Mouse (Mus musculus): ENCODE results near the gene Etv6. TPM values are rescaled to one million over a fixed set of nuclear protein-coding genes. Genes with fewer than 3 reads are reported as not detected.

Gene Etv6
- polyA plus RNA-seq, 1 experiment from 2014 or later: 20.0 TPM

DNA sequence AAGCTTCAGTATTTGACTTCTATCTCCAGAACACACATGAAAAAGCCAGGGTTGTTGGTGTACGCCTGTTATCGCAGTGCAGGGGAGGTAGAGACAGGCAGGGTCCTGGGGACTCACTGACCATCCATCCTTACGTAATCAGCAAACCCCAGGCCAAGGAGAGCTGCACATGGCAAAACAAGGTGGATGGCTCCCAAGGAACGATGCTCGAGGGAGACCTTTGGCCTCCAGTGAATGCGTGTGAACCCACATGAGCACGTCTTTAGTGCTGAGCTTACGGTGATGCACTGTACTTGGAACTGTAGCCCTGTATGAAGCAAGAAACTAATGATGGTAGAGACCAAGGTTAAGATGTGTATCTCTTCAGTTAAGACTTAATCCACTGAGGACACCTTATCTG lies 119.2 kb downstream of the Etv6 start:
- Histone ChIP-seq H3K9me3 (ENCODE audit: control insufficient read depth, low read length) (no peaks in the 10 kb centered on the region), H3K27me3 (ENCODE audit: control insufficient read depth, insufficient read depth, low read length) (no peaks in the 10 kb centered on the region), H3K9ac (ENCODE audit: low read length) (no peak overlapping the region), H3K4me3 (ENCODE audit: low read depth, low read length) (no peak overlapping the region), H3K27ac (replicated peaks; ENCODE audit: low read depth, low read length) (no peak overlapping the region), H3K4me2 (ENCODE audit: low read depth, severe bottlenecking) (no peak overlapping the region), H3K4me1 (ENCODE audit: control insufficient read depth, insufficient read depth, low read length) (peaks cover 3% of the 10 kb centered on the region; the same call in 1 of the 2 replicates), H3K36me3 (ENCODE audit: control insufficient read depth, insufficient read depth, low read length) (no peaks in the 10 kb centered on the region)
- ATAC-seq (ENCODE audit: insufficient number of reproducible peaks, low FRiP score, low TSS enrichment, low read depth) (no peak), DNase-seq (ENCODE audit: low spot score) (no peak)
- 92% methylated on average over 8 of the region's 8 CpGs for WGBS

- H3K9me3 ChIP-seq (ENCODE audit: control insufficient read depth, low read length): no peaks in the 10 kb centered on the region
- H3K4me1 ChIP-seq (ENCODE audit: control insufficient read depth, insufficient read depth, low read length): no peaks in the 10 kb centered on the region
- H3K4me3 ChIP-seq (ENCODE audit: low read depth, low read length): no peak overlapping the region
- WGBS: 41% methylated on average over 8 of the region's 8 CpGs
- H3K9ac ChIP-seq (ENCODE audit: low read length): no peak overlapping the region
- no peak overlapping the region for H3K4me2 ChIP-seq (ENCODE audit: low read depth, severe bottlenecking)
- H3K27me3 ChIP-seq (ENCODE audit: control insufficient read depth, insufficient read depth, low read length): no peaks in the 10 kb centered on the region
- DNase-seq (ENCODE audit: low spot score): no peak
- ATAC-seq (ENCODE audit: insufficient number of reproducible peaks, low FRiP score, low TSS enrichment, low read depth): no peak
- no peaks in the 10 kb centered on the region for H3K36me3 ChIP-seq (ENCODE audit: control insufficient read depth, insufficient read depth, low read length)
- no peak overlapping the region for H3K27ac ChIP-seq (replicated peaks; ENCODE audit: low read depth, low read length)
Observed at GRCm38 (mm10) chr6:134155900-134156623, 120.6 kb downstream of the Etv6 start.

- no peaks in the 10 kb centered on the region for H3K27me3 ChIP-seq (ENCODE audit: control insufficient read depth, insufficient read depth, low read length)
- H3K9me3 ChIP-seq (ENCODE audit: control insufficient read depth, low read length): no peaks in the 10 kb centered on the region
- no peak overlapping the region for H3K4me3 ChIP-seq (ENCODE audit: low read depth, low read length)
- no peak overlapping the region for H3K27ac ChIP-seq (replicated peaks; ENCODE audit: low read depth, low read length)
- H3K4me2 ChIP-seq (ENCODE audit: low read depth, severe bottlenecking): no peak overlapping the region
- no peaks in the 10 kb centered on the region for H3K4me1 ChIP-seq (ENCODE audit: control insufficient read depth, insufficient read depth, low read length)
- no peak for DNase-seq (ENCODE audit: low spot score)
- H3K9ac ChIP-seq (ENCODE audit: low read length): no peak overlapping the region
- WGBS: 65% methylated on average over 6 of the region's 6 CpGs
- H3K36me3 ChIP-seq (ENCODE audit: control insufficient read depth, insufficient read depth, low read length): no peaks in the 10 kb centered on the region
- ATAC-seq (ENCODE audit: insufficient number of reproducible peaks, low FRiP score, low TSS enrichment, low read depth): no peak
Observed at GRCm38 (mm10) chr6:134157533-134158115, 122.1 kb downstream of the Etv6 start.

DNA sequence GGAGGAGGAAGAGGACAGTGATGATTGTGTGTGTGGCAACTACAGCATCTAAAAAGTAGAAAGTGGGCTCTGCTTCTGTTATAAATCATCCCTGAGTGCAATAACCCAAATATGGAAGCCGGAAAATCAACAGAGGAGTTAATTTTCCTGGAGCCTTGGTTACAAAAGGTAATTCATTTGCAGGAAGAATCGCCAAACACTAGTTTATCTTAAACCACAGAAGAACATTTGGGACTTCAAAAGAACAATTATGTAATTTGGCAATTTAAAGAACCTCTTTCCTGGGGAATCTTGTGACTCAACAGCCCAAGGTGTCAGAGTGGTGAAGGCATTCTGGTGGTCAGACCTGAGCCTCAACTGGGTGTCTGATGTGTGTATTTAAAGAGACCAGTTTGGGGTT lies 122.7 kb downstream of the Etv6 start:
- no peak overlapping the region for H3K4me3 ChIP-seq (ENCODE audit: low read depth, low read length)
- no peak overlapping the region for H3K4me2 ChIP-seq (ENCODE audit: low read depth, severe bottlenecking)
- 62% methylated on average over 2 of the region's 2 CpGs for WGBS
- DNase-seq (ENCODE audit: low spot score) (no peak), ATAC-seq (ENCODE audit: insufficient number of reproducible peaks, low FRiP score, low TSS enrichment, low read depth) (no peak)
- no peaks in the 10 kb centered on the region for H3K9me3 ChIP-seq (ENCODE audit: control insufficient read depth, low read length)
- no peaks in the 10 kb centered on the region for H3K36me3 ChIP-seq (ENCODE audit: control insufficient read depth, insufficient read depth, low read length)
- no peak overlapping the region for H3K27ac ChIP-seq (replicated peaks; ENCODE audit: low read depth, low read length)
- no peaks in the 10 kb centered on the region for H3K27me3 ChIP-seq (ENCODE audit: control insufficient read depth, insufficient read depth, low read length)
- no peak overlapping the region for H3K9ac ChIP-seq (ENCODE audit: low read length)
- no peaks in the 10 kb centered on the region for H3K4me1 ChIP-seq (ENCODE audit: control insufficient read depth, insufficient read depth, low read length)

GRCm38 (mm10) chr6:134159672-134160071 lies 124.2 kb downstream of the Etv6 start:
- no peaks in the 10 kb centered on the region for H3K4me1 ChIP-seq (ENCODE audit: control insufficient read depth, insufficient read depth, low read length)
- no peak overlapping the region for H3K4me2 ChIP-seq (ENCODE audit: low read depth, severe bottlenecking)
- no peaks in the 10 kb centered on the region for H3K36me3 ChIP-seq (ENCODE audit: control insufficient read depth, insufficient read depth, low read length)
- no peak for DNase-seq (ENCODE audit: low spot score)
- no peak for ATAC-seq (ENCODE audit: insufficient number of reproducible peaks, low FRiP score, low TSS enrichment, low read depth)
- H3K27me3 ChIP-seq (ENCODE audit: control insufficient read depth, insufficient read depth, low read length): no peaks in the 10 kb centered on the region
- no peak overlapping the region for H3K9ac ChIP-seq (ENCODE audit: low read length)
- no peak overlapping the region for H3K27ac ChIP-seq (replicated peaks; ENCODE audit: low read depth, low read length)
- H3K4me3 ChIP-seq (ENCODE audit: low read depth, low read length): no peak overlapping the region
- no peaks in the 10 kb centered on the region for H3K9me3 ChIP-seq (ENCODE audit: control insufficient read depth, low read length)
- 76% methylated on average over 4 of the region's 4 CpGs for WGBS

DNA sequence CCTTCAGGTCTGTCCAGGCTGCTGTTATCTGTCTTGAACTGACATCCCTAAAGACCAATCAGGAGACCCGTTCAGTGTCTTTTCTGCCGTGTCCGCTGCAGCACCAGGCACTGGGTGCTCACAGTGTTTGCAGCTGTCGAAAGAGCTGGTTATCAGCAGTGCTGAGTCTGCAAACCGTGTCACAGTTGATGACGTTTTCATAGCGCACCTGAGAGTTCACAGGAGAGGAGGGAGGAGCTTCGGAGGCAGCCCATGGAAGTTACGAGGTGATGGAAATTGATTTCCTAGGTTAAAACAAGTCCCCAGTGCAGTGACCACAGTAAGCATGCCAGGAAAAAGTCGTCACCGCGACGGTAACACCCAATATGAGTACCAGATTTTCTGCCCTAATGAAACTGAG lies 125.5 kb downstream of the Etv6 start:
- no peak for DNase-seq (ENCODE audit: low spot score)
- ATAC-seq (ENCODE audit: insufficient number of reproducible peaks, low FRiP score, low TSS enrichment, low read depth): peak; percentile 61; the same call in 1 of the 2 replicates
- 57% methylated on average over 13 of the region's 13 CpGs for WGBS
- no peaks in the 10 kb centered on the region for H3K4me1 ChIP-seq (ENCODE audit: control insufficient read depth, insufficient read depth, low read length)
- no peak overlapping the region for H3K9ac ChIP-seq (ENCODE audit: low read length)
- H3K4me3 ChIP-seq (ENCODE audit: low read depth, low read length): no peak overlapping the region
- H3K27me3 ChIP-seq (ENCODE audit: control insufficient read depth, insufficient read depth, low read length): no peaks in the 10 kb centered on the region
- no peak overlapping the region for H3K27ac ChIP-seq (replicated peaks; ENCODE audit: low read depth, low read length)
- H3K9me3 ChIP-seq (ENCODE audit: control insufficient read depth, low read length): no peaks in the 10 kb centered on the region
- no peaks in the 10 kb centered on the region for H3K36me3 ChIP-seq (ENCODE audit: control insufficient read depth, insufficient read depth, low read length)
- H3K4me2 ChIP-seq (ENCODE audit: low read depth, severe bottlenecking): no peak overlapping the region

GRCm38 (mm10) chr6:134163346-134163745 lies 127.8 kb downstream of the Etv6 start:
- Histone ChIP-seq H3K27me3 (ENCODE audit: control insufficient read depth, insufficient read depth, low read length) (no peaks in the 10 kb centered on the region), H3K4me2 (ENCODE audit: low read depth, severe bottlenecking) (no peak overlapping the region), H3K9me3 (ENCODE audit: control insufficient read depth, low read length) (no peaks in the 10 kb centered on the region), H3K9ac (ENCODE audit: low read length) (no peak overlapping the region), H3K4me3 (ENCODE audit: low read depth, low read length) (no peak overlapping the region), H3K27ac (replicated peaks; ENCODE audit: low read depth, low read length) (no peak overlapping the region), H3K36me3 (ENCODE audit: control insufficient read depth, insufficient read depth, low read length) (no peaks in the 10 kb centered on the region), H3K4me1 (ENCODE audit: control insufficient read depth, insufficient read depth, low read length) (no peaks in the 10 kb centered on the region)
- ATAC-seq (ENCODE audit: insufficient number of reproducible peaks, low FRiP score, low TSS enrichment, low read depth) (no peak), DNase-seq (ENCODE audit: low spot score) (no peak)
- 86% methylated on average over 1 of the region's 1 CpGs for WGBS

DNA sequence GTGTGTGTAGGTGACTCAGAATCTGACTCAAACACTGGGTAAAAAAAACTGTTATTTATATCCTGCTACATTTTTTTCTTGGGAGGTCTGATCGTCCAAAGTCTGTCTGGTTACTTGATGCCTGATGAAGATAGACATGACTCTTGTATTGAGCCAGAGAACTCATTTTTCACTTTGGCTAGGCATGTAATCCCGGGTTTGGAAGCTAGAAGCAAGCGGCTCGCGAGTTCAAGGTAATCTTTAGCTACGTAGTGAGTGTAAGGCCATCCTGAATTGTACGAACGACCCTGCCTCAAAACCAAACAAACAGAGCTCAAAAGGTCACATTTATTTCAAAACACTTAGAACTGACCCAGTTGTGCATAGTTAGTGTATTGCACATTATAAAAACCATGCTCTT lies 128.9 kb downstream of the Etv6 start:
- H3K9me3 ChIP-seq (ENCODE audit: control insufficient read depth, low read length): no peaks in the 10 kb centered on the region
- H3K9ac ChIP-seq (ENCODE audit: low read length): no peak overlapping the region
- no peak overlapping the region for H3K4me3 ChIP-seq (ENCODE audit: low read depth, low read length)
- no peaks in the 10 kb centered on the region for H3K27me3 ChIP-seq (ENCODE audit: control insufficient read depth, insufficient read depth, low read length)
- DNase-seq (ENCODE audit: low spot score): no peak
- ATAC-seq (ENCODE audit: insufficient number of reproducible peaks, low FRiP score, low TSS enrichment, low read depth): no peak
- H3K27ac ChIP-seq (replicated peaks; ENCODE audit: low read depth, low read length): no peak overlapping the region
- H3K4me2 ChIP-seq (ENCODE audit: low read depth, severe bottlenecking): no peak overlapping the region
- no peaks in the 10 kb centered on the region for H3K36me3 ChIP-seq (ENCODE audit: control insufficient read depth, insufficient read depth, low read length)
- WGBS: 75% methylated on average over 8 of the region's 8 CpGs
- no peaks in the 10 kb centered on the region for H3K4me1 ChIP-seq (ENCODE audit: control insufficient read depth, insufficient read depth, low read length)
